Mouse (Mus musculus) forebrain, embryonic 11.5 days (tissue): ENCODE data around the gene Hs2st1. TPM values are rescaled to one million over a fixed set of nuclear protein-coding genes. Genes with fewer than 3 reads are reported as not detected.

Experiments
- ATAC-seq: fragments of 200-750 bp; cut with Nextera tagmentation; replicated peaks from 2 replicates; pipeline ENCODE4 v1.8.0; 2017; ENCODE audit warnings: moderate TSS enrichment; ENCODE audit not compliant: low FRiP score
- DNase-seq: peaks from one replicate; pipeline ENCODE4 v3.0.0-alpha.2; 2017; ENCODE audit warnings: low spot score
- H3K27ac ChIP-seq: fragments of 300-500 bp; sonication (generic); 2 replicates; pipeline ENCODE4 v1.5.1; 2014; ENCODE audit warnings: low read depth, low read length
- H3K27me3 ChIP-seq: fragments of 300-500 bp; sonication (generic); 2 replicates; pipeline ENCODE4 v1.6.1; 2014; ENCODE audit warnings: mild to moderate bottlenecking, low read length, mixed read lengths; ENCODE audit not compliant: control insufficient read depth, insufficient read depth
- H3K36me3 ChIP-seq: fragments of 300-500 bp; sonication (generic); 2 replicates; pipeline ENCODE4 v1.6.1; 2014; ENCODE audit warnings: mild to moderate bottlenecking, low read length, moderate library complexity, mixed read lengths; ENCODE audit not compliant: control insufficient read depth, insufficient read depth
- H3K4me1 ChIP-seq: fragments of 300-500 bp; sonication (generic); replicated peaks from 2 replicates; pipeline ENCODE4 v1.6.1; 2014; ENCODE audit warnings: low read length, mixed read lengths; ENCODE audit not compliant: control insufficient read depth, insufficient read depth
- H3K4me2 ChIP-seq: fragments of 300-500 bp; sonication (generic); 2 replicates; pipeline ENCODE4 v1.6.1; 2014; ENCODE audit warnings: low read depth, mild to moderate bottlenecking, low read length, moderate library complexity, mixed read lengths; ENCODE audit not compliant: severe bottlenecking
- H3K4me3 ChIP-seq: fragments of 300-500 bp; sonication (generic); 2 replicates; pipeline ENCODE4 v1.5.1; 2014; ENCODE audit warnings: low read depth, low read length
- H3K9ac ChIP-seq: fragments of 300-500 bp; sonication (generic); 2 replicates; pipeline ENCODE4 v1.6.1; 2014; ENCODE audit warnings: low read length
- H3K9me3 ChIP-seq: fragments of 300-500 bp; sonication (generic); 2 replicates; pipeline ENCODE4 v1.6.1; 2016; ENCODE audit warnings: low read length, mixed read lengths; ENCODE audit not compliant: control insufficient read depth
- WGBS: fragments of 180-500 bp; shearing (Covaris S2); extraction: QIAGEN DNeasy Blood & Tissue Kit; methylation state at CpG from one replicate; pipeline ENCODE4 v1.1.7; 2014; 5-methylcytosine and 5-hydroxymethylcytosine counted together
- polyA plus RNA-seq: library from polyadenylated mRNA; unstranded; fragments of >200 nt; fragmentation: Nextera tagmentation; extraction: Ambion mirVana; gene quantifications from 2 replicates; pipeline ENCODE4 v1.2.1, GENCODE M21; 2014

Hs2st1 gene
- polyA plus RNA-seq, 1 experiment from 2014 or later = 25.3 TPM

GRCm38 (mm10) chr3:144421404-144422180 lies 148.4 kb downstream of the Hs2st1 start:
- 48% methylated on average over 7 of the region's 7 CpGs for WGBS
- Histone ChIP-seq H3K9me3 (no peaks in the 10 kb centered on the region), H3K27ac (no peak overlapping the region), H3K9ac (no peak overlapping the region), H3K4me2 (no peak overlapping the region), H3K4me1 (no peaks in the 10 kb centered on the region), H3K4me3 (no peak overlapping the region), H3K27me3 (no peaks in the 10 kb centered on the region), H3K36me3 (no peaks in the 10 kb centered on the region)
- DNase-seq = no peak
- ATAC-seq = peak; percentile 60

- H3K9me3 ChIP-seq = no peaks in the 10 kb centered on the region
- H3K27ac ChIP-seq = no peak overlapping the region
- no peak overlapping the region for H3K4me2 ChIP-seq
- no peak for ATAC-seq
- no peaks in the 10 kb centered on the region for H3K36me3 ChIP-seq
- no peaks in the 10 kb centered on the region for H3K27me3 ChIP-seq
- peaks cover 12% of the 10 kb centered on the region for H3K4me1 ChIP-seq
- 52% methylated on average over 7 of the region's 7 CpGs for WGBS
- no peak overlapping the region for H3K9ac ChIP-seq
- DNase-seq = no peak
- H3K4me3 ChIP-seq = no peak overlapping the region
Observed at GRCm38 (mm10) chr3:144413821-144414220, 156.2 kb downstream of the Hs2st1 start.

DNA sequence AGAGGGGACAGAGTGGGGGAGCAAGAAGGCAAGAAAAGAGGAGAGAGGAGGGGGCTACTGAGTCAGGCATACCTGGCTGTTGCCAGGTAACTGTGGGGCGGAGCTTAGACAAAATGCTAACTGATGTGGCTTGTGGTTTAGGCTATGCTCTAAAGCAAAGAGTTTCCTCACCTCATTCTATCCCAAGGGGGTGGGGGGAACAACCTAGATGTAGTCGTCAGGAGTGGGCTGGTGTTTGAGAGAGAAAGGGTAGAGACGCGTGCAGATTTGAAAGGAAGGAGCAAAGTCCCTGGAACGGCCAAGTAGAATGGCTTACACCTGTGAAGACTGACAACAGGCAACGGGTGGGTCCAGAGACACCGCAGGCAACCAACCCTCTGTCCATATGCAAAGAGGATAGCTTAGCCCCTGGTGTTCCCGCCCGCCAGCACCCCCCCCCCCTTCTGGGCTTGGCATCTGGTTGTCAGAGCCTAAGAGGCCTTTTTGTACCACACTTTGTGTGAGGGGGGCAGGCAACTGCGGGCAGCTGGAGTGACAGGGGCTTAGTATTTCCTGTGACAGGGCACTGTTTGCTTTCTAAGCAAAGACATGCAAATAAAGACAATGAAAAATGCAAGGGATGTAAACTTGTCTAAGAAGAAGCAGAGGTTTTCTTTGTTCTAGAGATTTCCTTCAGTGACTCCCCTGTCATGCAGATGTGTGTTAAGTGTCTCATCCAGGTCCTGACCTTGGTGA lies 157.3 kb downstream of the Hs2st1 start:
- WGBS = 1% methylated on average over 10 of the region's 10 CpGs
- Histone ChIP-seq H3K4me1 (peaks cover 12% of the 10 kb centered on the region), H3K9ac (no peak overlapping the region), H3K4me2 (peak overlapping the region; percentile 28; the same call in 1 of the 2 replicates), H3K27me3 (no peaks in the 10 kb centered on the region), H3K36me3 (no peaks in the 10 kb centered on the region), H3K4me3 (no peak overlapping the region), H3K9me3 (no peaks in the 10 kb centered on the region), H3K27ac (no peak overlapping the region)
- DNase-seq (peak; percentile 73), ATAC-seq (peak; percentile 75)

GRCm38 (mm10) chr3:144411650-144412278 lies 158.2 kb downstream of the Hs2st1 start:
- H3K9ac ChIP-seq = no peak overlapping the region
- no peak overlapping the region for H3K27ac ChIP-seq
- H3K4me2 ChIP-seq = no peak overlapping the region
- H3K27me3 ChIP-seq = no peaks in the 10 kb centered on the region
- H3K4me3 ChIP-seq = no peak overlapping the region
- no peaks in the 10 kb centered on the region for H3K9me3 ChIP-seq
- DNase-seq (no peak), ATAC-seq (0 out of 2 replicates have a peak, but pooled peaks have one; percentile 29)
- 8% methylated on average over 8 of the region's 8 CpGs for WGBS
- H3K4me1 ChIP-seq = peaks cover 12% of the 10 kb centered on the region
- H3K36me3 ChIP-seq = no peaks in the 10 kb centered on the region

DNA sequence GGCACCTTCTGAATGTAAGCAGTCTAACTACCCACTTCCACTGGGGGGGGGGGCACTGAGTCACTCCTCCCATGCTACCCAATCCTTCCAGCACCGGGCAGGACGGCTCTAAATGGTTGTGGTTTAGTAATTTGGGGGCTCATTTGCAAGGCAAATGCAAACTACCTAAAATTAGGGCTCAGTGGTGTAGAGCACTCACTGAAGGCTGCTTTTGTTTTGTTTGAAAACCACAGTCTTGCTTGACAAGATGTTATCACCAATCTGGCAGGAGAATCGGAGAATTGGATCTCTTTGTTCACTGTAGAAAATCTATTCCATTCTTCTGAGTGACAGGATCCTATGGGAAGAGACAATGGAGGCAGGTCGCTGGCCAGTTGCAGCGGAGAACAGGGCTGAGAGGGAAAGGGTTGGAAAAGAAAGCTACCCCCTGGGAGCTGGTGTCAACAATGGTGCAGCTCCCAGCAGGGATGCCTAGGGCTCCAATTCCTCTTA lies 158.9 kb downstream of the Hs2st1 start:
- no peaks in the 10 kb centered on the region for H3K27me3 ChIP-seq
- no peaks in the 10 kb centered on the region for H3K9me3 ChIP-seq
- 2% methylated on average over 5 of the region's 5 CpGs for WGBS
- ATAC-seq = peak; percentile 58
- DNase-seq = peak; percentile 61
- H3K4me3 ChIP-seq = no peak overlapping the region
- H3K27ac ChIP-seq = no peak overlapping the region
- peaks cover 12% of the 10 kb centered on the region for H3K4me1 ChIP-seq
- H3K36me3 ChIP-seq = no peaks in the 10 kb centered on the region
- H3K4me2 ChIP-seq = no peak overlapping the region
- no peak overlapping the region for H3K9ac ChIP-seq

GRCm38 (mm10) chr3:144408953-144409352 lies 161.0 kb downstream of the Hs2st1 start:
- Histone ChIP-seq H3K36me3 (no peaks in the 10 kb centered on the region), H3K27me3 (no peaks in the 10 kb centered on the region), H3K27ac (no peak overlapping the region), H3K4me2 (no peak overlapping the region), H3K4me3 (no peak overlapping the region), H3K9me3 (no peaks in the 10 kb centered on the region), H3K4me1 (peaks cover 12% of the 10 kb centered on the region), H3K9ac (no peak overlapping the region)
- ATAC-seq (no peak), DNase-seq (no peak)
- WGBS = 85% methylated on average over 1 of the region's 1 CpGs

GRCm38 (mm10) chr3:144405331-144405730 lies 164.7 kb downstream of the Hs2st1 start:
- Histone ChIP-seq H3K36me3 (no peaks in the 10 kb centered on the region), H3K4me3 (no peak overlapping the region), H3K4me1 (no peaks in the 10 kb centered on the region), H3K9ac (no peak overlapping the region), H3K27ac (no peak overlapping the region), H3K4me2 (no peak overlapping the region), H3K9me3 (no peaks in the 10 kb centered on the region), H3K27me3 (no peaks in the 10 kb centered on the region)
- WGBS = 84% methylated on average over 11 of the region's 11 CpGs
- ATAC-seq (no peak), DNase-seq (no peak)

- Histone ChIP-seq H3K9ac (no peak overlapping the region), H3K4me2 (no peak overlapping the region), H3K4me1 (no peaks in the 10 kb centered on the region), H3K27ac (no peak overlapping the region), H3K27me3 (no peaks in the 10 kb centered on the region), H3K4me3 (no peak overlapping the region), H3K9me3 (no peaks in the 10 kb centered on the region), H3K36me3 (no peaks in the 10 kb centered on the region)
- WGBS = 88% methylated on average over 5 of the region's 5 CpGs
- DNase-seq = no peak
- no peak for ATAC-seq
Observed at GRCm38 (mm10) chr3:144401292-144401691, 168.7 kb downstream of the Hs2st1 start.
